Mouse (Mus musculus): ENCODE measurements around the gene Fxr2. TPM values are rescaled to one million over a fixed set of nuclear protein-coding genes. Genes with fewer than 3 reads are reported as not detected.

Gene Fxr2
- total RNA-seq, 2 experiments from 2014 or later, result 146 TPM

DNA sequence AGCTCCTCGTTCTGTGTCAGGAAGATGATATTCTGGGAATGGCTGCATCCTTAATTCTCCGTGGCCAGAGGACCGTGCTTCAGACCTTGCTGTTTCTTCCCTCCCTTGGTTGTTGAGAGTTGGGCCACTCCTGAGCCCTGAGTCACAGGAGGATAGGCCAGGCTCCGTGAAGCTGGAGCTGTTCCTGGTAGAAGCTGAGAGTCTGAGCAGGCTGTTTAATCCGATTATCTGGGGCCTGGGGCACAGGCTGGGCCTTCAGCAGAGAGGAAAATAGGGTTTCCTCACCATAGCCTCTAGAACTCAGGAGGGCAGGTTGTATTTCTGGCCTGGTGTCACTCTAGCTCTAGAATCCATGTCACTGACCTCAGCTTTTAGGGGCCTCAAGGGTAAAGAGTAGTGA lies 20.6 kb downstream of the Fxr2 start:
- intact Hi-C loops (cut with DNase I), result no loop called here

DNA sequence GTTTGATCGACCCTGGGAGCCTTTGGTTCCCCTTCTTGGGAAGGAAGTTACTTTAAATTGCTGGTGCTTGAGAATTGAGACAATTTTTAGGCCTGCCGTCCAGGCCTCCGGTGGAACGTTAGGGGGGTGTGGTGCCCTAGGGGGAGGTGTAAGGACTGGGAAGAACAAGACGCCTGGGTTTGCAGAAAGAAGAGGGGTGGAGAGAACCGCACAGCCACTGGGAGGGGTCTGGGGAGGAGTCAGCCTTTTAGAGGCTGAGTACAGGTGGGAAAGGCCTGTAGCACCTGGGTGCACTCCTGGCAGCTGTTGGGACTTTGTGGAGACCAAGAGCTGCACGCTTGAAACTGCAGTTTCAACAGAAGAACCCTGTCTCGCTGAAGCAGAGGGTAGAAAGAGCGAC lies 22.0 kb downstream of the Fxr2 start:
- DNase-seq (ENCODE audit: extremely low spot score in 1 of 2, low spot score in 2 of 2), result no peak
- intact Hi-C loops (cut with DNase I), result no loop called here
- H3K27ac ChIP-seq, result no peak overlapping the region
- no peak for TF ChIP-seq CTCF (IDR thresholded peaks at IDR 0.05)
- H3K4me3 ChIP-seq, result no peak overlapping the region

More for the DNA sequence above, 20.6 kb downstream of the Fxr2 start:
- Histone ChIP-seq H3K4me3 (no peak overlapping the region), H3K27ac (no peak overlapping the region)
- no peak for TF ChIP-seq CTCF (IDR thresholded peaks at IDR 0.05)
- DNase-seq (ENCODE audit: extremely low spot score in 1 of 2, low spot score in 2 of 2), result no peak

DNA sequence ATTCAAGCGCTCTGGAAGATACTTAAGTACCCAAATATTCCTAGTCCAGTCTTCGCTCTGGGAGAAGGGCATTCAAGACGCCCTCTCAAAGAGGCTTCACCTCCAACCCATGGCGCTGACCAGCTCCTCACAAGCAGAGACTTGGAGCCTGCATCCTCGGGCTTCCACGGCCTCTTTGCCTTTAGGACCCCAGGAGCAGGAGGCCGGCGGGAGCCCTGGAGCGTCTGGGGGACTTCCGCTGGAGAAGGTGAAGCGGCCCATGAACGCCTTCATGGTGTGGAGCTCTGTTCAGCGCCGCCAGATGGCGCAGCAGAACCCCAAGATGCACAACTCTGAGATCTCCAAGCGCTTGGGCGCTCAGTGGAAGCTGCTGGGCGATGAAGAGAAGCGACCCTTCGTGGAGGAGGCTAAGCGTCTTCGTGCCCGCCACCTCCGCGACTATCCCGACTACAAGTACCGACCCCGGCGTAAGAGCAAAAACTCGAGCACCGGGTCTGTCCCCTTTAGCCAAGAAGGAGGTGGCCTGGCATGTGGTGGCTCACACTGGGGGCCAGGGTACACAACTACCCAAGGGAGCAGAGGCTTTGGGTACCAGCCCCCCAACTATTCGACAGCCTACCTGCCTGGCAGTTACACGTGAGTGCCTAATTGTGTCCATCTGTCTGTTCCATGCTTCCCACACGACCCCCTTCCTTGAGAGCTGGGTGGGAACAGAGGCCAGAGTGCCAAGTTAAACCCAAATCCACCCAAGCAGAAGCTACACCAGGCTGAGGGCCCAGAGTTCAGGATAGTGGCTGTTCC lies 22.7 kb downstream of the Fxr2 start, which contains the start of gene Sox15:
Gene Sox15 (plus strand): TSS at position 51 of the 801 bp plus-strand sequence.
- DNase-seq (ENCODE audit: extremely low spot score in 1 of 2, low spot score in 2 of 2), result peak; percentile 63 to 77
- TF ChIP-seq CTCF (IDR thresholded peaks at IDR 0.05), result peak; percentile 87
- intact Hi-C loops (cut with DNase I), result no loop called here
- Histone ChIP-seq H3K27ac (no peak within 1 kb of the TSS), H3K4me3 (no peak within 1 kb of the TSS)

DNA sequence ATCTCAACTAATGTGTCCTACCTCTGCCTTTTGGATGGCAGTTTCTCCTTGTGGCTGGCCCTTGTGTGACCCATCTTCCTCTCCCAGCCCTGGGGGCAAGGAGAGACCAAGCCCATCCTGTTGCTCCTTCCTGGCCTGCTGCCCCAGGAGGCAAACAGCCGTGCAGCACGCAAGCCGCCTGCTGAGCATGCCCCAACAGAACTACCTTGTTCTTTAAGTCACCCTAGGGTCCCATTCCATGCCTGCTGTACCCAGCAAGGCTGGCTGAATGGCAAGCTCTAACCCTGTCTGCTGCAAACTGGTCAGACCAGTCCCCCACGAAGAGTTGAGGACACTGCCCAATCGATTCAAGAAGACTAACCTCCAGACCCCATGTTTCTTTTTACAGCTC lies 23.3 kb downstream of the Fxr2 start:
- intact Hi-C loops (cut with DNase I), result no loop called here
- TF ChIP-seq CTCF (IDR thresholded peaks at IDR 0.05), result no peak
- H3K27ac ChIP-seq, result no peak overlapping the region
- DNase-seq (ENCODE audit: extremely low spot score in 1 of 2, low spot score in 2 of 2), result no peak
- H3K4me3 ChIP-seq, result no peak overlapping the region

DNA sequence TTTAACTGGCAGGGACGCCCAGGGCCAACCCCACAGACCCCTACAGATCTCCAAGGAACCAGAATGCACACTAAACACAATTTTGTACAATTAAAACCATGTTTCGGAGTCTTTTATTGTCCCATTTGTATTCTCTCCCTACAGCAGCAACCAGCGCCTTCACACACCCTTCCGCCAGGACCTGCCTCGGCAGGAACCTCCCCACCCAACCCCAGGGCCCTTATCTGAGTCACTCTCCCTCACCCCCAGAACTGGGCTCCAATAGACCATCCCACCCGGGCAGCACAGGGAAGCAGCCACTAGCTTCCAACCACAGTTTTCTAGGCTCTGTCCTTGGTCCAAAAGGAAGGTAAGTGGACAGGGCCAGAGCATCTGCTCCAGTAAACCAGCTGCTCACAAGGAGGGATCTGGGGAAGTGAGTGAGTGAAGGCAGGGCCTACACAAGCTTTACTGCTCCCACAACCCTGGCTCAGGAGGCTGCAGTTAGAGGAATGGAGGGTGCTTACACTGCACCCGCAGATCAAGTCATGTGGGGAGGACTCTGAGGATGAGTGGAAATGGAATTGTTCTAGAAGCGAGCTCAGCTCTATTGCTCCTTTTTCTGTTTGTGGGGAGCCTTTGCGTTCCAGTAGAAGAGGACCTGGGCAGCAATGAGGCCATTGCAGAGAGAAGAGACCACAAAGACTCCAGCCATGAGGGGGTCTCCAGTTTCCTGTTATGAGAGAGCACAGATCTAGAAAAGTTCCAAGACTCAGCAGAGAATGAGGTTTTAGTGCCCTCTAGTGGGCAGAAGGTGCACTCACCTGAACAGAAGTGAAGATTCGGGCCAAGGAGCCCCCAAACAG lies 24.0 kb downstream of the Fxr2 start:
- Histone ChIP-seq H3K27ac (no peak overlapping the region), H3K4me3 (no peak overlapping the region)
- TF ChIP-seq CTCF (IDR thresholded peaks at IDR 0.05), result peak; percentile 85
- intact Hi-C loops (cut with DNase I), result no loop called here
- DNase-seq (ENCODE audit: extremely low spot score in 1 of 2, low spot score in 2 of 2), result no peak

DNA sequence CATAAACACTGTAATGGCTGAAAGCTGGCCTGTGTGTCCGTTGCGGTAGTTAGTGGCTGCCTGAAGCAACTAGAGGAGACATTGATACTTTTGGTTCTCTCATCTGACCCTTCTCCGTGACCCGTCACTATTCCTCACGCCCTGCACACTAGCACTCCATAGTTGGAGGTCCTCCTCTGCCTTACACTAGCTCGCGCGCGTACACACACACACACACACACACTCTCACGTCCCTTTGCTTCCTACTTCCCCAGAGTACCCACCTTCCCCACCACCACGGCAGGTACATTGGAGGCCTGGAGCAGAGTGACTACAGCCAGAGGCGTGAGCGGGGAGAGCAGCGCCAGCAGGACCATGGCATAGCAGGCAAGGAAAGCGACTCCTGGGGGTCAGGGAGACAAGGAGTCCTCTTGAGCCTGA lies 24.7 kb downstream of the Fxr2 start:
- H3K4me3 ChIP-seq, result no peak overlapping the region
- no peak for TF ChIP-seq CTCF (IDR thresholded peaks at IDR 0.05)
- intact Hi-C loops (cut with DNase I), result no loop called here
- no peak for DNase-seq (ENCODE audit: extremely low spot score in 1 of 2, low spot score in 2 of 2)
- H3K27ac ChIP-seq, result no peak overlapping the region

DNA sequence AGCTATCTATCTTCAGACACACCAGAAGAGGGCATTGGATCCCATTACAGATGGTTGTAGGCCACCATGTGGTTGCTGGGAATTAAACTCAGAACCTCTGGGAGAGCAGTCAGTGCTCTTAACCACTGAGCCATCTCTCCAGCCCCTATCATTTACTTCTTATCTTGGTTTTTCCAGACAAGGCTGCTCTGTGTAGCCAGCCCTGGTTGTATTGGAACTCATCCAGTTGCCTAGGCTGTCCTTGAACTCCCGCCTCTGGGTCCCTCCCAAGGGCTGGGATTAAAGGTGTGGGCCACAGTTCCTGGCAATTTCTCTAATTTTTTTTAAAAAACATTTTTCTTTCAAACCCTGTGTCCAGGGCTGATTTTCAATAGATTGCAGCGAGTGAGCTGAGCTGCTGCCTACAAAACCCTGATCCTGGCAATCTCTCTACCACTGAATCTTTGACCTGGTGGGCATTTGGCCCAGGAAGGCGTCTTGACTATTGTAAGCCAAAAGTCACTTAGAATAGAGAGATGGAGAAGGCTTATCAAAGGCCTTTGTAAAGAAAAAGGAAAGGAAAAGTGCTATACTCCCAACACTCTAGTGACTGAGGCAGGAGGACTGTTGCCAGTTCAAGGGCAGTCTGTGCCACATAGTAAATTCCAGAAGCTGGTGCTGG lies 28.6 kb downstream of the Fxr2 start:
- intact Hi-C loops (cut with DNase I), result loop anchor here (10.0 kb wide), 1 partner anchor 247 kb away; the partner anchor contains the start of gene Kdm6b
- peak overlapping the region; percentile 69 for H3K4me3 ChIP-seq
- no peak for DNase-seq (ENCODE audit: extremely low spot score in 1 of 2, low spot score in 2 of 2)
- no peak; the same call in 1 of the 2 replicates for TF ChIP-seq CTCF (IDR thresholded peaks at IDR 0.05)
- H3K27ac ChIP-seq, result peak overlapping the region; percentile 96

DNA sequence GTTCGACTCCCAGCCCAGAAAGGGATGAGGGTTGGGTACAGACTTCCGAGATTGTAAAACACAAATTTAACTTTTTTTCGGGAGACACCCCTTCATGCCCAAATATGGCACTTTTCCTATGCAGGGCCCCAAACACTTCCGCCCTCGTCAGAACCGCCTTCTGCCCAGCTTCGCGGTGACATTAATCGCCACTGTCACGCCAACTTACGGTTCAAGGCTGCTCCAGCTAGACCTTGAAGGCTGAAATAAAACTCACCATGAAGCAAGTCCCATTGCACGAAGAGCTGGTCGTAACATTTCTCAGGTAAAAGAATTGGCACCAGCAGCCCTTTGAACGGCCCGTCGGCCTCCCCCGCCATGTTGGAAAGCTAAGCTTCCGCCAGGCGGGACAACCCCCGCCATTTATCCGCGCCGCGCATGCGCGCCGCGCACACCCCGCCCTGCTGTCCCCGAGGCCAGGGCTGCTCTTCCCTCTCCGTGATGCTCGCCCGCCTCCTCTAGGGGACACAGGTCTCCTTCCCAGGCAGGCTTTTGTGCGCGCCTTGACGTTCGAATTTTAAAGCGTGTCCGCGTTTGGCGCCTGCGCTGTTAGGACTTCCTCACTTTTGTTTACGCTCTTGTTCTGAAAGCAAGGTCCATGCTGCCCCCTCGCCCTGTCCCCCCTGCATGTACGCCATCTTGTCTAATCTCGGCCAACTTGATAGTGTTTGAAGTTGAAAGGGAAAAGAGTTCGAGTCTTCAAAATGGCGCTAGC lies 29.6 kb downstream of the Fxr2 start, which contains the start of gene Mpdu1:
Gene Mpdu1 (minus strand): TSS at position 430 of the 754 bp plus-strand sequence.
- Histone ChIP-seq H3K4me3 (peak within 1 kb of the TSS; percentile 69), H3K27ac (peak within 1 kb of the TSS; percentile 96)
- DNase-seq (ENCODE audit: extremely low spot score in 1 of 2, low spot score in 2 of 2), result peak; percentile 92 to 94
- TF ChIP-seq CTCF (IDR thresholded peaks at IDR 0.05), result peak; percentile 43
- intact Hi-C loops (cut with DNase I), result loop anchor here (1.0 to 10.0 kb wide), 2 partner anchors 30 to 248 kb away; partner anchors contain the start of genes Fxr2 and Kdm6b

DNA sequence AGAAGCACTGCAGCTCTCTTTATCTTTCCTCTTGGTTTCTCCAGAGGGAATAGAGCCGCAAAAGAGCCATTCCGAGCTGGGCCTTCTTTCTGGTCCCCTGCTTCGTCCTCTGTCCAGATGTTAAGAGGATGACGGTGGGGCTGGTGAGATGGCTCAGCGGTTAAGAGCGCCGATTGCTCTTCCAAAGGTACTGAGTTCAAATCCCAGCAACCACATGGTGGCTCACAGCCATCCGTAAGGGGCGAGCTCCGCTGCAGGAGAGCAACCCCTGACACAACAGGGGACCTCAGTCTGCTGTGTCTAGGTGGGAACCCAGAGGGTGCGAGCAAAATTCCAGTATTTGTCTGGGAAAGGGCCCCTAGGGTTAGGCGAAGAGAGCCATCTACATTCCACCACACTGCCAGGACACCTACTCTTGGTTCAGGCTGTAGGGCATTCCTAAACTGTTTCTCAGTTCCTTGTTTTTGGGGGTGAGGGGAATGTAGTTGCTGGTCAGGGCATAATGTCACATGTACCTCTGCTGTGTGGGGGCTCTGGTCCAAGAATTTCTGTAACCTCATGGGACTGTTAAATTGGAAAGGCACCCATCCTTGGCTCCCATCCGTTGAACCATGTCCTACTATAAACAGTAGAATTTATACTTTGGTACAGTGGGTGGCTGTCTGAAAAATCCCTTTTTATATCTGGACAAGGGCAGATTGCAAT lies 30.3 kb downstream of the Fxr2 start:
- intact Hi-C loops (cut with DNase I), result loop anchor here (1.0 to 10.0 kb wide), 2 partner anchors 31 to 248 kb away; partner anchors contain the start of genes Fxr2 and Kdm6b
- Histone ChIP-seq H3K4me3 (peak overlapping the region; percentile 69), H3K27ac (peak overlapping the region; percentile 96)
- no peak for TF ChIP-seq CTCF (IDR thresholded peaks at IDR 0.05)
- DNase-seq (ENCODE audit: extremely low spot score in 1 of 2, low spot score in 2 of 2), result no peak

DNA sequence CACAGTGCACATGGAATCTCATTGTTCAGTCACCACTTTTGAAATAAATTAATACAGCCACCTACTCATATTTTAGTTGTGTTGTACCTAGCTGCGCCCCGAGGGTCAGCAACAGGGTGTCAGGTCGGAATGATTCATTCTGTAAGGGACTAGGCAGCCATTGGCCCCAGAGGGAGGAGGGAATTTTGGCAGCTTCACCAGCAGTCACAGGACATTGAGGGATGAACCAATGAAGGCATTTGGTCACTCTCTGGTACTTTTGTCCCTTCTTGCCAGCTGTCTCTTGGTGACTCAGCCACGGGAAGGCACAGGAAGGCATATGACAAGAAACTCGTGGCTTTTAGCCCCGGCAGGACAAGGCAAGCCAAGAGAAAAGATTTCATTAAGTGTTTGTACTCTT lies 31.0 kb downstream of the Fxr2 start:
- Histone ChIP-seq H3K4me3 (no peak overlapping the region), H3K27ac (no peak overlapping the region)
- no peak for TF ChIP-seq CTCF (IDR thresholded peaks at IDR 0.05)
- no peak for DNase-seq (ENCODE audit: extremely low spot score in 1 of 2, low spot score in 2 of 2)
- intact Hi-C loops (cut with DNase I), result loop anchor here (10.0 kb wide), 1 partner anchor 249 kb away; the partner anchor contains the start of gene Kdm6b
